Mouse (Mus musculus): ENCODE measurements around the gene Tet2. TPM values are rescaled to one million over a fixed set of nuclear protein-coding genes. Genes with fewer than 3 reads are reported as not detected.
"Not testable (repeated sequence)": the region's sequence is repeated elsewhere in the genome, so short reads cannot be mapped to it uniquely, and the experiment has no call there.

Gene Tet2
- total and polyA plus RNA-seq, 2 experiments from 2014 or later = 17.2 to 46.5 TPM

GRCm38 (mm10) chr3:133544131-133544550, 798 bp downstream of the Tet2 start:
- H3K4me3 ChIP-seq (ENCODE audit: low read depth, low read length) = peak overlapping the region; percentile 79
- peak; percentile 97 for ATAC-seq (ENCODE audit: low FRiP score)
- under 1% methylated on average over 45 of the region's 52 CpGs for WGBS
- H3K9me3 ChIP-seq (ENCODE audit: low read length) = no peaks in the 10 kb centered on the region
- H3K36me3 ChIP-seq (ENCODE audit: insufficient read depth, low read length) = no peaks in the 10 kb centered on the region
- H3K27me3 ChIP-seq (ENCODE audit: insufficient read depth, low read length) = no peaks in the 10 kb centered on the region
- H3K4me2 ChIP-seq (ENCODE audit: low read depth, low read length, poor library complexity, severe bottlenecking) = peak overlapping the region; percentile 71
- H3K4me1 ChIP-seq (ENCODE audit: insufficient read depth, low read length) = peaks cover 3% of the 10 kb centered on the region; the same call in 1 of the 2 replicates
- peak; percentile 97 for DNase-seq (ENCODE audit: low spot score)
- TF ChIP-seq CTCF (IDR thresholded peaks at IDR 0.05) = no peak
- H3K9ac ChIP-seq (replicated peaks; ENCODE audit: low read length, poor library complexity, severe bottlenecking) = peak overlapping the region; percentile 72
- H3K27ac ChIP-seq (ENCODE audit: low read depth, low read length) = peak overlapping the region; percentile 90

GRCm38 (mm10) chr3:133543101-133544020, 1.6 kb downstream of the Tet2 start:
- no peak for TF ChIP-seq CTCF (IDR thresholded peaks at IDR 0.05)

DNA sequence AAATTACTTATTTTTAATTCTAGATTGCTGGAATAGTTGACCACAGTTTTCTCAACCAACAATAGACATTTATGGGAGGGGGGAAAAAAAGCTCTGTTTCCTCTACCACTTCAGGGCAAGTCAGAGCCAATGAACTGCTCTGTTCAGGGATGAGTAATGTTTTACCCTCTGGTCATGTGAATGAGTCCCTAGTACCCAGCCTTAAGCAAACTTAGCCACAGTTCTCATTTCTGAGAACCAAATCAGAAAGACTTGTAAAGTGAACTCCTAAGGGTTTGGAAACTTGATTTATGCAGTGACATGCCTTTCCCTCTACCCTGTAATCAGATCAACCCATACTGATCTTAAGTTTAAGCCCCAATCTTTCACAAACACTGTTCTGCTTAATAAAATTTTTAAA, 2.9 kb downstream of the Tet2 start:
- no peaks in the 10 kb centered on the region for H3K27me3 ChIP-seq (ENCODE audit: insufficient read depth, low read length)
- H3K9me3 ChIP-seq (ENCODE audit: low read length) = no peaks in the 10 kb centered on the region
- H3K9ac ChIP-seq (replicated peaks; ENCODE audit: low read length, poor library complexity, severe bottlenecking) = no peak overlapping the region
- H3K36me3 ChIP-seq (ENCODE audit: insufficient read depth, low read length) = 0 out of 2 replicates have a peak, but pooled peaks cover 4% of the 10 kb centered on the region
- ATAC-seq (ENCODE audit: low FRiP score) (no peak), DNase-seq (ENCODE audit: low spot score) (no peak)
- no peak overlapping the region for H3K27ac ChIP-seq (ENCODE audit: low read depth, low read length)
- peaks cover 3% of the 10 kb centered on the region; the same call in 1 of the 2 replicates for H3K4me1 ChIP-seq (ENCODE audit: insufficient read depth, low read length)
- peak overlapping the region; percentile 79 for H3K4me3 ChIP-seq (ENCODE audit: low read depth, low read length)
- no peak for TF ChIP-seq CTCF (IDR thresholded peaks at IDR 0.05)
- H3K4me2 ChIP-seq (ENCODE audit: low read depth, low read length, poor library complexity, severe bottlenecking) = peak overlapping the region; percentile 71

More at GRCm38 (mm10) chr3:133543101-133544020, 1.6 kb downstream of the Tet2 start:
- peak overlapping the region; percentile 90 for H3K27ac ChIP-seq (ENCODE audit: low read depth, low read length)
- WGBS = under 1% methylated on average over 21 of the region's 21 CpGs
- H3K4me3 ChIP-seq (ENCODE audit: low read depth, low read length) = peak overlapping the region; percentile 79
- DNase-seq (ENCODE audit: low spot score) = peak; percentile 51
- H3K4me1 ChIP-seq (ENCODE audit: insufficient read depth, low read length) = peaks cover 3% of the 10 kb centered on the region; the same call in 1 of the 2 replicates
- peak overlapping the region; percentile 71 for H3K4me2 ChIP-seq (ENCODE audit: low read depth, low read length, poor library complexity, severe bottlenecking)
- H3K27me3 ChIP-seq (ENCODE audit: insufficient read depth, low read length) = no peaks in the 10 kb centered on the region
- H3K9me3 ChIP-seq (ENCODE audit: low read length) = no peaks in the 10 kb centered on the region
- ATAC-seq (ENCODE audit: low FRiP score) = no peak
- 0 out of 2 replicates have a peak, but pooled peaks cover 4% of the 10 kb centered on the region for H3K36me3 ChIP-seq (ENCODE audit: insufficient read depth, low read length)
- H3K9ac ChIP-seq (replicated peaks; ENCODE audit: low read length, poor library complexity, severe bottlenecking) = peak overlapping the region; percentile 72

DNA sequence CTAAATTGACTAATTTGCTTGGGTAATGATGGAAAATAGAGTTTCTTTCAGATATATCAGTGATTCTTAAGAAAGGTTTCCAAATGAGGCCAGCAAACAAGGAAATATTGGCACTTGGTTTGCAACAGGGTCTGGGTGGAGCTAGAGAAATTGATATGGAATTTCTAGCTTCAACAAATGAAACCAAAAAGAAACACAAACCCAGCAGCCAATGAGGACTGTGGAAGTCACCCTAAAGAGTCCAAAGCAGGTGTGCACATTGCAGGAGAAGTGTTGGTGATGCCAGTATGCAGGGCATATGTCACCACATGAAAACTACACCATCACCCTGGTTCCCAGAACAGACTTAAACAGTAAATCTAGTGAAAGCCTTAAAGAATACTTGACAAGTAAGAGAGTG, 3.9 kb downstream of the Tet2 start:
- 0 out of 2 replicates have a peak, but pooled peaks cover 4% of the 10 kb centered on the region for H3K36me3 ChIP-seq (ENCODE audit: insufficient read depth, low read length)
- no peak for TF ChIP-seq CTCF (IDR thresholded peaks at IDR 0.05)
- DNase-seq (ENCODE audit: low spot score) = no peak
- H3K4me3 ChIP-seq (ENCODE audit: low read depth, low read length) = no peak overlapping the region
- H3K9me3 ChIP-seq (ENCODE audit: low read length) = no peaks in the 10 kb centered on the region
- H3K27me3 ChIP-seq (ENCODE audit: insufficient read depth, low read length) = no peaks in the 10 kb centered on the region
- no peak overlapping the region for H3K4me2 ChIP-seq (ENCODE audit: low read depth, low read length, poor library complexity, severe bottlenecking)
- ATAC-seq (ENCODE audit: low FRiP score) = no peak
- peaks cover 3% of the 10 kb centered on the region; the same call in 1 of the 2 replicates for H3K4me1 ChIP-seq (ENCODE audit: insufficient read depth, low read length)
- no peak overlapping the region for H3K9ac ChIP-seq (replicated peaks; ENCODE audit: low read length, poor library complexity, severe bottlenecking)
- H3K27ac ChIP-seq (ENCODE audit: low read depth, low read length) = no peak overlapping the region

- WGBS = 82% methylated on average over 4 of the region's 4 CpGs
- TF ChIP-seq CTCF (IDR thresholded peaks at IDR 0.05) = no peak
- 0 out of 2 replicates have a peak, but pooled peaks cover 4% of the 10 kb centered on the region for H3K36me3 ChIP-seq (ENCODE audit: insufficient read depth, low read length)
- peak; percentile 60 for DNase-seq (ENCODE audit: low spot score)
- peaks cover 3% of the 10 kb centered on the region; the same call in 1 of the 2 replicates for H3K4me1 ChIP-seq (ENCODE audit: insufficient read depth, low read length)
- no peaks in the 10 kb centered on the region for H3K9me3 ChIP-seq (ENCODE audit: low read length)
- H3K27me3 ChIP-seq (ENCODE audit: insufficient read depth, low read length) = no peaks in the 10 kb centered on the region
- no peak overlapping the region for H3K9ac ChIP-seq (replicated peaks; ENCODE audit: low read length, poor library complexity, severe bottlenecking)
- no peak overlapping the region for H3K27ac ChIP-seq (ENCODE audit: low read depth, low read length)
- ATAC-seq (ENCODE audit: low FRiP score) = no peak
- no peak overlapping the region for H3K4me2 ChIP-seq (ENCODE audit: low read depth, low read length, poor library complexity, severe bottlenecking)
- H3K4me3 ChIP-seq (ENCODE audit: low read depth, low read length) = no peak overlapping the region
These were observed 4.9 kb downstream of the Tet2 start for GRCm38 (mm10) chr3:133539991-133540390.

DNA sequence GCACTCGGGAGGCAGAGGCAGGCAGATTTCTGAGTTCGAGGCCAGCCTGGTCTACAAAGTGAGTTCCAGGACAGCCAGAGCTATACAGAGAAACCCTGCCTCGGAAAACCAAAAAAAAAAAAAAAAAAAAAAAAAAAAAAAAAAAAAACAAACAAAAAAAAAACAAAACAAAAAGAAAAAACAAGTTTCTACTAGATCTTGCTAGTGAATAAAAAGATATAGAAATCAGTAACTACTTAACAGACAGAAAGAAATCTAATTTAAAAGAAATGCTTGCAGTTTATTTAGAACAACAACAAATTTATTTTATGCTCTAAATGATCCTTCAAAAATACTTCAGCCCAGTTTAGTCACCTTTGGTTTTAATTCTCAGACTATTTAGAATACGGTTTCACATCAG, 6.4 kb downstream of the Tet2 start:
- H3K4me2 ChIP-seq (ENCODE audit: low read depth, low read length, poor library complexity, severe bottlenecking); H3K27ac ChIP-seq (ENCODE audit: low read depth, low read length); H3K9ac ChIP-seq (replicated peaks; ENCODE audit: low read length, poor library complexity, severe bottlenecking); ATAC-seq (ENCODE audit: low FRiP score); DNase-seq (ENCODE audit: low spot score); H3K4me3 ChIP-seq (ENCODE audit: low read depth, low read length); H3K9me3 ChIP-seq (ENCODE audit: low read length); H3K36me3 ChIP-seq (ENCODE audit: insufficient read depth, low read length); H3K27me3 ChIP-seq (ENCODE audit: insufficient read depth, low read length); H3K4me1 ChIP-seq (ENCODE audit: insufficient read depth, low read length): not testable (repeated sequence)
- 98% methylated on average over 3 of the region's 4 CpGs for WGBS
